Mouse (Mus musculus) limb, embryonic 15.5 days (tissue): Measurements from ENCODE around the gene Galnt10. TPM values are rescaled to one million over a fixed set of nuclear protein-coding genes. Genes with fewer than 3 reads are reported as not detected.
A peak's percentile ranks its signal among the peaks of the same experiment; 100 is the strongest.

Experiments
- ATAC-seq: fragments of 200-750 bp; cut with Nextera tagmentation; 2 replicates; pipeline ENCODE4 v1.8.0; 2017; ENCODE audit warnings: low read depth, moderate TSS enrichment; ENCODE audit not compliant: insufficient number of reproducible peaks, low FRiP score, low TSS enrichment
- H3K27ac ChIP-seq: fragments of 300-500 bp; sonication (generic); 2 replicates; pipeline ENCODE4 v1.5.1; 2015; ENCODE audit warnings: moderate library complexity, mild to moderate bottlenecking, inconsistent platforms
- H3K27me3 ChIP-seq: fragments of 300-500 bp; sonication (generic); 2 replicates; pipeline ENCODE4 v1.6.1; 2015; ENCODE audit warnings: inconsistent platforms
- H3K36me3 ChIP-seq: fragments of 300-500 bp; sonication (generic); 2 replicates; pipeline ENCODE4 v1.6.1; 2015; ENCODE audit warnings: inconsistent platforms
- H3K4me1 ChIP-seq: fragments of 300-500 bp; sonication (generic); 2 replicates; pipeline ENCODE4 v1.6.1; 2015; ENCODE audit warnings: inconsistent platforms
- H3K4me2 ChIP-seq: fragments of 300-500 bp; sonication (generic); 2 replicates; pipeline ENCODE4 v1.6.1; 2015; ENCODE audit warnings: mild to moderate bottlenecking, inconsistent platforms
- H3K4me3 ChIP-seq: fragments of 300-500 bp; sonication (generic); 2 replicates; pipeline ENCODE4 v1.5.1; 2015; ENCODE audit warnings: mild to moderate bottlenecking, inconsistent platforms
- H3K9ac ChIP-seq: fragments of 300-500 bp; sonication (generic); 2 replicates; pipeline ENCODE4 v1.6.1; 2015; ENCODE audit warnings: inconsistent platforms
- H3K9me3 ChIP-seq: fragments of 300-500 bp; sonication (generic); 2 replicates; pipeline ENCODE4 v1.6.1; 2016; ENCODE audit warnings: inconsistent platforms
- WGBS: fragments of 180-500 bp; shearing (Covaris S2); methylation state at CpG from one replicate; pipeline ENCODE4 v1.1.7; 2015; 5-methylcytosine and 5-hydroxymethylcytosine counted together
- polyA plus RNA-seq: library from polyadenylated mRNA; unstranded; fragments of >200 nt; fragmentation: Nextera tagmentation; extraction: Ambion mirVana; gene quantifications from 2 replicates; pipeline ENCODE4 v1.2.1, GENCODE M21; 2015

Galnt10 gene
- polyA plus RNA-seq, result 30.5 and 36.5 TPM in 2 replicates

DNA sequence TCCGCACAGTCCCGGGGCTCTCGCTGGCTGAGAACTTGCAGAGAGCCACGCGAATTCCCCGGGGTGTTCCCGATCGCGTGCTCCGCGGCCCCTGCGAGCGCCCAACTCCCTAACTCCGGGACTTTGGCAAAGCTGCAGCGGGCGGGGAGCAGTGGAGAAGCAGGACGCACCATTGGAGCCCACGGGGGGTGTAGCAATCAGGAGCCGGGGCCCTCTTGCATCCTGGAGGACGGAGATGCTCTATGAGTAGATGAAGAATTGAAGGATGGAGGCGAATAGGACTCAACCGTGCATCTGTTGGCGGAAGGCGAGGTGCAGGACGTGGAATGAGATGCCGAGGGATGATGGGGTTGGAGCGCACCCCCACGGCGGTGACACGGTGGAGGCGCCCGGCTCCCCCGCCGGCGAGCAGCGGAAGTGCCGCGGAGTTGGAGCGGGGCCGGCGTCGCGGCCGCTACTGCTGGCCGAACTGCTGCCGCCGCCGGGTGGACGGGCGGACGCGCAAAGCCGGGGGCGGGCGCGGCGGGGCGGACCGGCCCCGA lies at the start of gene Galnt10:
Gene Galnt10 (plus strand): TSS at position 425 of the 542 bp plus-strand sequence.
- under 1% methylated on average over 57 of the region's 60 CpGs for WGBS
- Histone ChIP-seq H3K9ac (peak within 1 kb of the TSS; percentile 92), H3K27me3 (no peaks in the 10 kb centered on the region), H3K4me3 (peak within 1 kb of the TSS; percentile 91), H3K27ac (peak within 1 kb of the TSS; percentile 87), H3K4me1 (peaks cover 40% of the 10 kb centered on the region), H3K4me2 (peak within 1 kb of the TSS; percentile 90), H3K36me3 (no peaks in the 10 kb centered on the region), H3K9me3 (no peaks in the 10 kb centered on the region)
- peak; percentile 86 for ATAC-seq

GRCm38 (mm10) chr11:57595899-57596298 lies 49.3 kb upstream of the Galnt10 start:
- Histone ChIP-seq H3K4me2 (no peak overlapping the region), H3K9ac (no peak overlapping the region), H3K9me3 (no peaks in the 10 kb centered on the region), H3K27me3 (no peaks in the 10 kb centered on the region), H3K36me3 (no peaks in the 10 kb centered on the region), H3K27ac (no peak overlapping the region), H3K4me1 (peaks cover 33% of the 10 kb centered on the region), H3K4me3 (no peak overlapping the region)
- WGBS, result 56% methylated on average over 5 of the region's 5 CpGs
- no peak for ATAC-seq

DNA sequence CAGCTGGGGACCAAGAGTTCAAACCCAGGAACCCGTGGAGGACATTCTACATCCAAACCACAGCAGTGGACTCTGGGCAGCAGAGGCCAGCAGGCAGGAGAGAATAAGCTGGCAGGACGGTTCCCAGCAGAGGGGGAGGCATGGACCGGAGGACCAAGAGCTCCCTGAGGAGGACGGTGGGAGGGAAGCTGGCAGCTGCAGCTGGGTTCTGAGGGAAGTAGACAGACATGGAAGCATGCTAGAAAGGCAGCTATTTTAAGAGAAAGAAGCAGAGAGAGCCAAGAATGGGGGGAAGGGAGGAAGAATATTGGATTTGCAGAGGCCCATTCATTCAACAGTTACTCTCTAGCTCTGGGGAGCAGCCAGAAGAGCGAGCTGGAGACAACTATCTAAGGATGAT lies 47.1 kb upstream of the Galnt10 start:
- H3K9me3 ChIP-seq, result no peaks in the 10 kb centered on the region
- H3K4me3 ChIP-seq, result no peak overlapping the region
- no peak overlapping the region for H3K4me2 ChIP-seq
- H3K4me1 ChIP-seq, result peaks cover 33% of the 10 kb centered on the region
- H3K27me3 ChIP-seq, result no peaks in the 10 kb centered on the region
- no peak overlapping the region for H3K9ac ChIP-seq
- ATAC-seq, result peak; percentile 36
- peak overlapping the region; percentile 80 for H3K27ac ChIP-seq
- 28% methylated on average over 5 of the region's 5 CpGs for WGBS
- H3K36me3 ChIP-seq, result no peaks in the 10 kb centered on the region

- no peaks in the 10 kb centered on the region for H3K9me3 ChIP-seq
- no peak overlapping the region for H3K9ac ChIP-seq
- no peak overlapping the region for H3K4me3 ChIP-seq
- peak overlapping the region; percentile 60; the same call in 1 of the 2 replicates for H3K27ac ChIP-seq
- ATAC-seq, result no peak
- H3K36me3 ChIP-seq, result no peaks in the 10 kb centered on the region
- peaks cover 33% of the 10 kb centered on the region for H3K4me1 ChIP-seq
- H3K27me3 ChIP-seq, result no peaks in the 10 kb centered on the region
- H3K4me2 ChIP-seq, result no peak overlapping the region
- 55% methylated on average over 6 of the region's 6 CpGs for WGBS
Observed at GRCm38 (mm10) chr11:57599304-57599703, 45.9 kb upstream of the Galnt10 start.

GRCm38 (mm10) chr11:57600113-57600512 lies 45.1 kb upstream of the Galnt10 start:
- Histone ChIP-seq H3K9ac (no peak overlapping the region), H3K4me3 (no peak overlapping the region), H3K4me1 (peaks cover 33% of the 10 kb centered on the region), H3K27me3 (no peaks in the 10 kb centered on the region), H3K9me3 (no peaks in the 10 kb centered on the region), H3K27ac (peak overlapping the region; percentile 70), H3K4me2 (no peak overlapping the region), H3K36me3 (no peaks in the 10 kb centered on the region)
- no peak for ATAC-seq
- 13% methylated on average over 8 of the region's 8 CpGs for WGBS

DNA sequence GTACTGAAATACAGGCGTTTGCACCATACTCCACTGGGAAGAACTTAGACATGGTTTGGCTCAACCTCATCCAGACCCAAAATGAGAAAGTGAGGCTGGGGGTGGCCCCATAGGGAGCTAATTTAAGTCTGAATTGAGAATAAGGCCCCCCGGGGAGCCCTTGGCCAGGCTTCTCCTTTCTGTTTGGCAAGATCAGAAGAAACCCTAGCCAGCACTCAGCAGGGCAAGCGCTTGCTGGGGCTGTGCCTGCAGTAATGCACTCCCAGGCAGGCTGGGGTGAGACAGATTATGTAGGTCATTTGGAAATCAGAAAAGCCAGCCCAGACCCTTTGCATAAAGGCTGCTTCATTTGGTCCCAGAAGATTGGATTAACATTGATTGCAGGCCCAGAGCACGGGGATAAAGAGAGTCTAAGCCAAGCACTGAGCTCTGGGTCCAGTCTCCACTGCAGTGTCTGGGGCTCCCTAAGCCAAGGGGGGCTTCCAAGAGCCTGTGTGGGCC lies 44.6 kb upstream of the Galnt10 start:
- no peaks in the 10 kb centered on the region for H3K9me3 ChIP-seq
- H3K4me2 ChIP-seq, result no peak overlapping the region
- no peaks in the 10 kb centered on the region for H3K36me3 ChIP-seq
- peak; percentile 68 for ATAC-seq
- no peaks in the 10 kb centered on the region for H3K27me3 ChIP-seq
- no peak overlapping the region for H3K4me3 ChIP-seq
- peak overlapping the region; percentile 70 for H3K27ac ChIP-seq
- H3K4me1 ChIP-seq, result peaks cover 33% of the 10 kb centered on the region
- no peak overlapping the region for H3K9ac ChIP-seq
- WGBS, result 14% methylated on average over 4 of the region's 4 CpGs

- Histone ChIP-seq H3K9me3 (no peaks in the 10 kb centered on the region), H3K9ac (no peak overlapping the region), H3K27ac (no peak overlapping the region), H3K36me3 (no peaks in the 10 kb centered on the region), H3K4me2 (no peak overlapping the region), H3K4me3 (no peak overlapping the region), H3K4me1 (peaks cover 33% of the 10 kb centered on the region), H3K27me3 (no peaks in the 10 kb centered on the region)
- WGBS, result 74% methylated on average over 2 of the region's 2 CpGs
- ATAC-seq, result no peak
Observed at GRCm38 (mm10) chr11:57601806-57602455, 43.3 kb upstream of the Galnt10 start.

- H3K9me3 ChIP-seq, result no peaks in the 10 kb centered on the region
- H3K4me3 ChIP-seq, result no peak overlapping the region
- no peaks in the 10 kb centered on the region for H3K36me3 ChIP-seq
- no peak for ATAC-seq
- no peak overlapping the region for H3K9ac ChIP-seq
- no peaks in the 10 kb centered on the region for H3K27me3 ChIP-seq
- no peak overlapping the region for H3K4me2 ChIP-seq
- WGBS, result 45% methylated on average over 5 of the region's 5 CpGs
- H3K27ac ChIP-seq, result no peak overlapping the region
- H3K4me1 ChIP-seq, result peaks cover 11% of the 10 kb centered on the region
Observed at GRCm38 (mm10) chr11:57605086-57605485, 40.2 kb upstream of the Galnt10 start.

DNA sequence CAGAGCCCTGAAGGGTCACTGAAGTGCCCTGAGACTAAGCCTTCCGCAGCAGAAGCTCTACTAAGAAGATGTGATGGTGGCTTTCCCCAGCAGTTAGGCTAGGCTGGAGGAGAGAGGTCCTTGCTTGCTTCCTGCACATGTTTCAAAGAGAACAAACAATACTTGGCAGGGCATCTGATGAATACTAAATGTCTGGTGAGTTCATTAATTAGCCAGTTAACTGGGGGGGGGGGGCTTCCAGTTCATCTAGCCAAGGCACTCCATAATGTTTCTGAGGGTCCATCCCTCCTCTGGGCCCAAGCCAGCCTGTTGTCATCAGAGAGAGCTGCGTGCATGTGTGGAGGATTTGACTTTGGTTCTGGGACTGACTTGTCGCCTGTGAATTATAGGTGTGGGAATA lies 39.6 kb upstream of the Galnt10 start:
- Histone ChIP-seq H3K4me2 (no peak overlapping the region), H3K36me3 (no peaks in the 10 kb centered on the region), H3K9me3 (no peaks in the 10 kb centered on the region), H3K27me3 (no peaks in the 10 kb centered on the region), H3K4me3 (no peak overlapping the region), H3K9ac (no peak overlapping the region), H3K4me1 (peaks cover 5% of the 10 kb centered on the region), H3K27ac (no peak overlapping the region)
- 81% methylated on average over 3 of the region's 3 CpGs for WGBS
- no peak for ATAC-seq

GRCm38 (mm10) chr11:57614502-57614901 lies 30.7 kb upstream of the Galnt10 start:
- WGBS, result 84% methylated on average over 9 of the region's 9 CpGs
- Histone ChIP-seq H3K4me1 (peaks cover 4% of the 10 kb centered on the region), H3K4me3 (no peak overlapping the region), H3K4me2 (no peak overlapping the region), H3K9me3 (no peaks in the 10 kb centered on the region), H3K36me3 (no peaks in the 10 kb centered on the region), H3K27ac (no peak overlapping the region), H3K27me3 (no peaks in the 10 kb centered on the region), H3K9ac (no peak overlapping the region)
- no peak for ATAC-seq

- Histone ChIP-seq H3K9me3 (no peaks in the 10 kb centered on the region), H3K4me2 (no peak overlapping the region), H3K36me3 (no peaks in the 10 kb centered on the region), H3K27me3 (no peaks in the 10 kb centered on the region), H3K4me1 (peaks cover 4% of the 10 kb centered on the region), H3K27ac (no peak overlapping the region), H3K4me3 (no peak overlapping the region), H3K9ac (no peak overlapping the region)
- ATAC-seq, result no peak
- 66% methylated on average over 9 of the region's 9 CpGs for WGBS
Observed at GRCm38 (mm10) chr11:57615286-57615685, 30.0 kb upstream of the Galnt10 start.

- no peak for ATAC-seq
- H3K4me3 ChIP-seq, result no peak overlapping the region
- no peak overlapping the region for H3K9ac ChIP-seq
- no peaks in the 10 kb centered on the region for H3K9me3 ChIP-seq
- no peak overlapping the region for H3K4me2 ChIP-seq
- no peaks in the 10 kb centered on the region for H3K36me3 ChIP-seq
- 46% methylated on average over 13 of the region's 13 CpGs for WGBS
- H3K4me1 ChIP-seq, result peaks cover 4% of the 10 kb centered on the region
- H3K27ac ChIP-seq, result no peak overlapping the region
- H3K27me3 ChIP-seq, result no peaks in the 10 kb centered on the region
Observed at GRCm38 (mm10) chr11:57615871-57616270, 29.4 kb upstream of the Galnt10 start.
